Mouse (Mus musculus) bone marrow, adult 2 months (tissue): Measurements from ENCODE around the gene Cyp24a1. TPM values are rescaled to one million over a fixed set of nuclear protein-coding genes. Genes with fewer than 3 reads are reported as not detected.
A peak's percentile ranks its signal among the peaks of the same experiment; 100 is the strongest.

Experiments
- H3K27ac ChIP-seq: fragments of 200-500 bp; 2 replicates; pipeline ENCODE4 v1.5.1; 2012; ENCODE audit warnings: low read depth, mild to moderate bottlenecking, control low read depth, inconsistent platforms, low read length; ENCODE audit not compliant: control insufficient read depth, poor library complexity, insufficient read depth
- H3K4me1 ChIP-seq: fragments of 200-500 bp; 2 replicates; pipeline ENCODE4 v1.6.1; 2011; ENCODE audit warnings: low read length; ENCODE audit not compliant: control insufficient read depth, insufficient read depth
- H3K4me3 ChIP-seq: fragments of 200-500 bp; replicated peaks from 2 replicates; pipeline ENCODE3; 2011; ENCODE audit warnings: mild to moderate bottlenecking, low read depth, low read length, control low read depth; ENCODE audit not compliant: control insufficient read depth
- CTCF ChIP-seq: fragments of 200-500 bp; IDR thresholded peaks from 2 replicates; pipeline ENCODE4 v1.5.1; 2011; ENCODE audit warnings: low read length, control low read depth; ENCODE audit not compliant: control insufficient read depth, insufficient read depth
- POLR2A ChIP-seq: fragments of 200-500 bp; IDR thresholded peaks from 2 replicates; pipeline ENCODE4 v1.6.1; 2011; ENCODE audit warnings: low read depth, mild to moderate bottlenecking, control low read depth, low read length, borderline replicate concordance; ENCODE audit not compliant: control insufficient read depth
- WGBS: fragments of 180-500 bp; shearing (Covaris S2); methylation state at CpG from one replicate; pipeline ENCODE4 v1.1.7; 2018; 5-methylcytosine and 5-hydroxymethylcytosine counted together
- polyA plus RNA-seq: library from polyadenylated mRNA; stranded (reverse); fragments of >200 nt; gene quantifications from 2 replicates; pipeline ENCODE4 v1.2.4, GENCODE M21; 2011; ENCODE audit warnings: low replicate concordance; ENCODE audit not compliant: missing spikeins, insufficient read depth, insufficient read length

The Cyp24a1 gene
- polyA plus RNA-seq, result not detected in 2 replicates

DNA sequence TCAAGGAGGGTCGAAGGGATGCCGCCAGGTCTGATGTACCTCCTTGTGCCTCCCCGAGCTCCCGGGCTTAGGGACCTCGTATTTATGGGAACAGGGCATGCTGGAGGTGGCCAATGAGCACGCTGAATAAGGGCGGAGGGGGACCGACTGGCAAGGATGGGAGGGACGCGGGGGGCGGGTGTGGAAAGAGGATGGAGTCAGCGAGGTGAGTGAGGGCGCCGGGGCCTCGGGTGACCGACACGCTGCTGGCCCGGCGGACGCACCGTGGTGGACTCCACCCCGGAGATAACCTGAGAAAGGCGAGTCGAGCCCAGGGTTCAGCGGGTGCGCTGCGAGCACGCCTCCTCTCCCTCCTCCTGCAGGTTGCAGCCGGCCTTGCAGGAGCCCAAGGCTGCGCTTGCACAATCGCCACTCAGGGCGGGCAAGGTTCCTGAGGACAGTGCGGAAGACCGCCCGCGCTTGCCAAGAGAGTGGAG, at the start of gene Cyp24a1:
TSS of gene Cyp24a1 (minus strand) at position 55 of the 476 bp plus-strand sequence.
- no peak within 1 kb of the TSS for H3K27ac ChIP-seq
- no peaks in the 10 kb centered on the region for H3K4me1 ChIP-seq
- no peak within 1 kb of the TSS for H3K4me3 ChIP-seq
- WGBS, result 1% methylated on average over 36 of the region's 36 CpGs
- TF ChIP-seq CTCF (peak; percentile 6; the same call in 1 of the 2 replicates), POLR2A (no peak)

DNA sequence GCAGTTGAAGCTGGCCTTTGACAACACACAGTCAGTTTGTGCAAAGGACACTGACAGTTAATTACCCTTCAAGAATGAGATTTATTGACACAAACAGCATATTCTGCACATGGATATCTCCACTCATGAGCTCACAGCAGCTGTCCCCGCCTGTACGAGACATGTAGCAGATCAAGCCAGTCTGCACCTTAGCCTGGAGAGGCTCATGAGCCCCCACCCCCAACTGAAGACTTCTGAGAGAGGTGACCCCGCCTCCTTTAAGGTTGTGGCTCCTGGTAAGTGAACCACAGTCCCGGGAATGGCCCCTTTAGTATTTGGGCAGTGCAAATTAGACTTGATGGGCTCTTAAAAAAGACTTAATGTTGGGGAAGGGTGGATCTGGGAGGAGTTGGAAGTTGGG, 48.8 kb upstream of the Cyp24a1 start:
- Histone ChIP-seq H3K27ac (no peak overlapping the region), H3K4me3 (no peak overlapping the region), H3K4me1 (no peaks in the 10 kb centered on the region)
- WGBS, result 56% methylated on average over 4 of the region's 4 CpGs
- TF ChIP-seq CTCF, result no peak
- no peak for TF ChIP-seq POLR2A

DNA sequence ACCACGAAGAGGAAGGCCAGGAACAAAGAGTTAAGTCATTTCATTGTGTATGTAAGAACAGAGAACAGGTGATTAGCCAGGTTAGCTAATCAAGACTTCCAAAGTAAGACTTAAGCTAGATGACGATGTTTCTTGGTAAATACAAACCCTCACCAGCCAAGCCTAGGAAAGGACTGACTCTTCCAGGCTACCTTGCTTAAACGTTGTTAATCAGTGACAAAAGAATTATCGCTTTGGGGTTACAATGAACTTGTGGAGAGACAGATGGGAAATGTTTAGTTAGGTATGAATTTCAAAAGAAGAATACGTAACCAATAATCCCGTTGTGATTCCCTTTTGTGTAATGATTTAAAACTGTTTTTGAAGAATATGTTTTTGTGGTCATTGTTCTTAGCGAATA, 48.0 kb upstream of the Cyp24a1 start:
- WGBS, result 40% methylated on average over 7 of the region's 7 CpGs
- TF ChIP-seq CTCF (no peak), POLR2A (no peak)
- no peaks in the 10 kb centered on the region for H3K4me1 ChIP-seq
- no peak overlapping the region for H3K27ac ChIP-seq
- no peak overlapping the region for H3K4me3 ChIP-seq

DNA sequence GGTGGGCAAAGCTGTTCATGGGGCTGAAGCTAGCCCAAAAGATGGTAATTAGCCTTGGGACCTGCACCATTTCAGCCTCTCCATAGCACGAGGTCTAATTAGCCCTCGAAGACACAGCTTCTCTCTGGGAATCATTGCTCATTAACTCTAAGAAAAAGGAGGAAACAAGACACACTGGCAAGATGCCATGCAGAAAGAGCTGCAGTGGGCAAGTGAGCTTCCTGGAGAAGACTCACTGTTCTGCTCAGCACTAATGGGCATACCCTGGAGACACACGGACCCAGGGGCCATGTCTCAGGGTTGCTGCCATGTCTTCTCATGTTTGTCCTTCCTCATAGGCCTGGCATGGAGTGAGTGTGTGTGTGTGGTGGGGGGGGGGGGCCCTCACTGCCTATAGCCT, 47.2 kb upstream of the Cyp24a1 start:
- Histone ChIP-seq H3K4me3 (no peak overlapping the region), H3K4me1 (no peaks in the 10 kb centered on the region), H3K27ac (no peak overlapping the region)
- no peak for TF ChIP-seq POLR2A
- TF ChIP-seq CTCF, result no peak
- WGBS, result 29% methylated on average over 3 of the region's 3 CpGs

DNA sequence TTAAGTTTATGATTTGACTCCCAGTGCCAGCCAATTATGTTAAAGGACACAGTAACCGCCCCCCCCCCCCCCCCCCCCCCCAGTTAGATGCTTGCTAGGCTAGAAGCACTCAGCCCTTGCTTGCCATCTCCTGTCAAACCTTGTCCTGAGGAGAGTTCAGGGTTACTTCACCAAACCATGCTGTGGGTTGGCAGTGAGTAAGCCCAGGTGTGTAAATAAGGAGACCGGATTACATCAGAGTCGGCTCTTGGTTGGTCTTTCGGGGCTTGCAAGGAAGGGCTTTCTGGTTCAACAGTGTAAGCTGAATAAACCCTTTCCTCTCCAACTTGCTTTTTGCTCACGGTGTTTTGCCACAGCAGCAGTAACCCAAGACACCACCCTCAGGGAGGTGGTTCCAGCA, 46.7 kb upstream of the Cyp24a1 start:
- no peaks in the 10 kb centered on the region for H3K4me1 ChIP-seq
- H3K4me3 ChIP-seq, result no peak overlapping the region
- no peak overlapping the region for H3K27ac ChIP-seq
- TF ChIP-seq POLR2A, result no peak
- no peak for TF ChIP-seq CTCF
- 72% methylated on average over 5 of the region's 5 CpGs for WGBS

DNA sequence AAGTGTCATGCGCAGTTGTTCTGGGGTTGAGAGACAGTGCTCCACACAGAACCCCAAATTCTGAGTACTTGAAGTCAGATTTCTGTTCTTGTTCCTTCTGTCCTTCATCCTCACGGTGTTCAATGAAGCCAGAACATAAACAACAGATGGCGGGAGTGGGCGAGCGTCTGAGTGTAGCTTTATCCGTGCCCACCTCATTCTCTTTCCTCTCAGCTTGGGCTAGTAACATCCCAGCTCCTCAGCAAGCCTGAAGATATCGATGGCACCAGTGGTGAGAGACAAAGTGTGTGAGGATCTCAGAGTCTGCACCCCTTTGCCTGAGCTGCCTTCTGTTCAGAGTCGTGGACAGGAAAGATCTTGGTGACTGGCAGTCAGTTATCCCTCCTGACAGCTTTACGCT, 42.3 kb upstream of the Cyp24a1 start:
- H3K27ac ChIP-seq, result no peak overlapping the region
- WGBS, result 79% methylated on average over 9 of the region's 9 CpGs
- no peaks in the 10 kb centered on the region for H3K4me1 ChIP-seq
- H3K4me3 ChIP-seq, result no peak overlapping the region
- TF ChIP-seq CTCF (no peak), POLR2A (no peak)

DNA sequence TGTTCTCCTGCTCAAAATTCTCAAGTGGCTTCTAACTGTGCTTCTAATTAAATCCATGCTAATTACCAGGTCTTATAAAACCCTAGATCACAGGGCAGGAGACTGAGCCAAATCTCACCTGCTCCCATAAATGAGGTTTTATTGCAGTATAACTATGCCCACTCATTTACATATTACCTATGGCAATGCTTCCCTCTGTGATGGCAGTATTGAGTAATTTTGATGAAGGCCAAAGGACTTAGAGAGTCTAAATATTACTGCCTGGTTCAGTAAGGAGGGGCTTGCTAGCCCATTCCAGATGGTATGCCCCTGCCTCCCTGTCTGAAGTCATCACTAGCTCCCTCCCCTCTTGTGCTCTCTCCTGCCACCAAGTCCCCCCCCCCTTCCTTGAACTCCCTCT, 38.9 kb upstream of the Cyp24a1 start:
- Histone ChIP-seq H3K4me3 (no peak overlapping the region), H3K4me1 (no peaks in the 10 kb centered on the region), H3K27ac (no peak overlapping the region)
- no peak for TF ChIP-seq POLR2A
- TF ChIP-seq CTCF, result no peak

DNA sequence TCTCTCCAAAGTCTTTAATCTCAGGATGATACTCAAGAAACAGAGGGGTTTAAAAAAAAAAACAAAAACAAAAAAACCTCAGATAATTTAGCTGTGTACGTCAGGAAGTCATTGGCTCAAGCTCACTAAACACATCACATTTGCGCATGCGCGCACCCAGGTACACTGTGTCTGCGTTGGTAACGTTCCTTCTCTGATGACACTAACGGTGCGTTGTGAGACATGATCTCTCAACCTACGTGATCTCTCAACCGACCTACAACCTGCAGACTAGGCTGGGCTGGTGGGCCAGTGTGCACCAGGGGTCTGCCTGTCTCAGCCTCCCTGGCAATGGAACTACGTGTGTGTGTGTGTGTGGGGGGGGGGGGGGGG, 37.8 kb upstream of the Cyp24a1 start:
- TF ChIP-seq CTCF, result no peak
- TF ChIP-seq POLR2A, result no peak
- H3K4me1 ChIP-seq, result no peaks in the 10 kb centered on the region
- H3K4me3 ChIP-seq, result no peak overlapping the region
- 82% methylated on average over 11 of the region's 11 CpGs for WGBS
- H3K27ac ChIP-seq, result no peak overlapping the region
